Mouse (Mus musculus): ENCODE data around the gene Kcnj11.

Kcnj11 gene

GRCm38 (mm10) chr7:46049981-46050380 is 50.6 kb downstream of the Kcnj11 start:
- DNase-seq (ENCODE audit: low spot score in 2 of 2), result no peak

DNA sequence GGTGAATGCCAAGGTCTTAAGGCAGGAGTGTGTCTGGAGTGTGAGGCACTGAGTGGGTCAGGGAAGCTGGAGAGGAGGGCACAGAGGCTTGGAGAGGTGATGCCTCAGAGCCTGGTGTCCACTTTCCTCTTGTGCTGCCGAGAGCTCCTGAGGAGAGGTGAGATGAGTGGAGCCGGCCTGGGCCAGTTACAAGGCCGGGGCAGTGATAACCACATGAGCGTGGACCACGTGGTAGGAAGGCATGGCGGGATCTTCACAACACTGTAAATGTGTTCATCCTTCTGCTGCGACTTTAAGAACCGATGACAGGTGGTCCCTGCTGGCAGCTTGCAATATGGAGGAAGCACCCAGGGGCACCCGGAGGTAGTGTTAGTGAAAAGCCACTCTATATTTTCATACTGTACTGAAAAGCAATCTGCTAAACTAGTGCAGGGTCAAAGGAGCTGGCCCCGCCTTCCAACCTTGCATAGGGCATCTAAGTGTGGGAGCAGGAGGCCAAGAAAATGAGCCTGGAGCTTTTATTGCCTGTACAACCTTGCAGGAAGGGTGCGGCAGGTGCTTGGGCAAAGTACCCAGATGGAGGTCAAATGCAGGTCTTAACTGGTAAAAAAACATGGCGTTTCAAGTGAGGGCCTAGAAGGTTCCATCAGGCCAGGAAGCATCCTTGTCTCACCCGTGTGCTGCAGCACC is 52.5 kb downstream of the Kcnj11 start:
- no peak for DNase-seq (ENCODE audit: low spot score in 2 of 2)

DNA sequence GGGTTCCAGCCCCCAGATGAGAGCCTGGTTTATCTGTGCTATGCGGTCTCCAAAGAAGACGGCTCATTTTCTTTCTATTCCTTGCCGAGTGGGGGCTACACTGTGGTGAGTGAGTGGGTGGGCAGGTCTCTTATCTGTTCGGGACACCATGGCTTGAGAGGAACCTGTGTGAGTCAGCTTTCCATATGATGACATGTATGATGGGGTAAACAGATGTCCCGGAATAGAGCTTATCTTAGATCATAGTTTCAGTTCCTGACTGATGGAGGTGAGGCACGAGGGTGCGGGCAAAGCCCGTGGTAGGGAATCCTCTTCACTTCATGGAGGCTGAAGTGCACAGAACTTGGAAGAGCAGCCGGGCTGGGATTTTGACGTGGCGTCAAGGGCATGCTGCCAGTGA is 54.7 kb downstream of the Kcnj11 start:
- DNase-seq (ENCODE audit: low spot score in 2 of 2), result no peak

DNA sequence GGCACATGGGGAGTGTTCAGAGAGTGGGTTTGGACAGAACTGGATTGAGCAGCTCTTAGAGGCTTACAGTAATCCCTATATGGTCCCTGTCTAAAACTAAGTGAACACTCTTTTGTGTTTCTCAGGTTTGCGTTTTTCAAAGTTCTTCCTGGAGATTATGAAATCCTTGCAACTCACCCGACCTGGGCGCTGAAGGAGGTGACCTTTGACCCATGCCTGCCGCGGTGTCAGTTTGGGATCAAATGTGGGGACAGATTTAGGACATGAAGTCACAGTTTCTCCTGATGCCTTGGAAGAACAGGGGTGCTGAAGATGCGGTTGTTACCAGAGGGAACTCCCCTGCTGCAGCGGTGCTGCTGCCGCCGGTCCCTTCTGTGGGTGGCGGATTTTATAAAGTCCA is 56.5 kb downstream of the Kcnj11 start:
- no peak for DNase-seq (ENCODE audit: low spot score in 2 of 2)
